Mouse (Mus musculus): ENCODE results near the gene Serpinb1a.

The Serpinb1a gene

DNA sequence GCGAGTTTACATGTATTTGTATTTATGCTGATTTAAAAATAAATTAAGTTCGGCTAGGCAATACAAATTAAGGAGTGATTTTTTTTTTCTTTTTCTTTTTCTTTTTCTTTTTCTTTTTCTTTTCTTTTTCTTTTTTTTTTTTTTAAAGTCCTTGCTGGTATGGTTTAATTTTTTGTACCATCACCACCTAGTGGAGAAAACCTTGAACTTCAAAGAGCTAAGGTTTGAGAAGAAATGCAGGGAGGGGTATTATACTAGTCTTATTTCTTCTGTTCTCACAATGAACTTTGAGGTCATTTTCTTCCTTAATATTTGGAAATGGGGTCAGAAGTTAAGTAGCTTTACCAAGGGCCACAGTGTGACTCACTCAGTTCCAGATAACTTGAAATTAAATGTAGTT, 51.9 kb downstream of the Serpinb1a start:
- DNase-seq (ENCODE audit: inconsistent age in 2 of 2, low spot score in 1 of 2) = no peak

DNA sequence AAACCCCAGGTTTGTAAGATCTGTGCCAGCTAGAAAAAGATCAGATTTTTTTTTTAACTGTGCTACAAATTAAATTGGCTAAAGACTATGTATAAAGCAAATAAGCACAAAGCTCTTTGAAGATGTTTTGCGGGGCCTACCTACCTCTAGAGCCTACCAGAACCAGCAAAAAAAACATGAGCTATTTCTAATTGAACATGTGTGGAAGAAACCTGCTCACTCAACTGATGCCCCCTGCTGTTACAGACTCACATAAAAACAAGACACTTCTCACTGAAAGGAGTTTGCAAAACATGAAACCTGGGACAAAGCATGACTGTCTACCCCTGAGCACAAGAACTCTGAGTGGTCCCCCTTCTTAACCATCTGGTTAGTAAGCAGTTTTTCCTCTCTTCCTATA, 53.9 kb downstream of the Serpinb1a start:
- no peak for DNase-seq (ENCODE audit: inconsistent age in 2 of 2, low spot score in 1 of 2)

- DNase-seq (ENCODE audit: inconsistent age in 2 of 2, low spot score in 1 of 2) = no peak
Observed at GRCm38 (mm10) chr13:32795166-32795565, 55.8 kb downstream of the Serpinb1a start.

DNA sequence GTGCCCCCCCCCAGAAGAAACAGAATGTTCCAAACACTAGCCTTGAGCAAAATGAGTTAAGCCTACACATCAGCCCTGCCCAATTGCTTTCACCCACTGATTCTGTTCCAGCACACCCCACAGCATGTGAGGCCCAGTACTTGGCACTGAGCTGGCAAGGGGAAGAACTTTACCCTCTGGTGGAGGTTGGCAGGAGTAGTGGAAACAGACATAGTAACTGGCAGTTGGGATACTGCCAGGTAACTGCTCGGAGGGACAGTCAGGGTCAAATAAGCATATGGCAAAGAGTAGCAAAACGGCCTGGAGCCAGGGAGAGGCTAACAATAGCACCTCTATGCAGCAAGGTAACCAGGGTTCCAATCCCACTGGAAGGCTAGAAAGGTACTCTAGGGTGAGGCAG, 56.4 kb downstream of the Serpinb1a start:
- peak; percentile 40 to 48 for DNase-seq (ENCODE audit: inconsistent age in 2 of 2, low spot score in 1 of 2)

Measured in adrenal gland, adult (tissue).